Mouse (Mus musculus): Measurements from ENCODE around the gene Arhgef28. TPM values are rescaled to one million over a fixed set of nuclear protein-coding genes. Genes with fewer than 3 reads are reported as not detected.

Arhgef28 gene
- polyA plus RNA-seq, 1 experiment from 2014 or later: 14.2 TPM

DNA sequence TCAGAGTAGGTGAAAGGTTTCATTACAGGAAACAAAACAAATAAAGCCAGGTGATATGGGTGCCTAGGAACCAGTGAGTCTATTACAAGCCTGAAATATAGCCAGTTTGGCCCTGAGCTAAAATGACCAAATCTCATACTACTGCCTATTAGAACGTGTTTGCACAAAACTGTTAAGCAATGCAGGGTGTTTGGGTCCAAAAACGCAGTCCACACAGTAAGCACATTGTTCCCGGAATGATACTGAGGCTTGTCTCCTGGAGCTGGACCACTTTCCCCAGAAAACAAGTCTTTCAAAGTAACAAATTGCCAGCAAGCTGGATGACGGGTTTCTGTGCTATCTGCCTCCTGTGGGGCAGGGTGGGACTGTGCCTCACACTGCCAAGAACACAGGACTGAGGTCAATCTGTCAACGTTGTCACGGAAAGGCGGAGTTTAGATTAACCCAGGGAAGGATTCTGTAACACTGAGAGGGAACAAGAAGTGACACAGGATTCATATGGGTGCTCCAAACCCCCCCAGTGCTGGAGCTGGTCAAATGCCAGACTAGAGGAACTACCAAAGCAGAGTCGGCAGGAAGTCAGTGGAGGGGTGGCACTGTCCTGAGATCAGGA is 352.8 kb downstream of the Arhgef28 start:
- Histone ChIP-seq H3K9ac (ENCODE audit: low read depth, low read length) (no peak overlapping the region), H3K27ac (ENCODE audit: low read length) (no peak overlapping the region), H3K9me3 (ENCODE audit: control insufficient read depth, low read length) (no peaks in the 10 kb centered on the region), H3K4me1 (ENCODE audit: control insufficient read depth, insufficient read depth, low read length) (peaks cover 6% of the 10 kb centered on the region), H3K4me3 (ENCODE audit: low read length) (no peak overlapping the region), H3K27me3 (replicated peaks; ENCODE audit: control insufficient read depth, insufficient read depth, low read length) (no peaks in the 10 kb centered on the region), H3K36me3 (ENCODE audit: control insufficient read depth, insufficient read depth, low read length) (no peaks in the 10 kb centered on the region), H3K4me2 (ENCODE audit: low read depth, low read length) (no peak overlapping the region)
- peak; percentile 70 for ATAC-seq
- WGBS: 50% methylated on average over 8 of the region's 8 CpGs

Other genes with a start within 250 kb of the Arhgef28 start
- gene Utp15, start 56.6 kb upstream of the Arhgef28 start, polyA plus RNA-seq (2015; fragmentation: Nextera tagmentation; extraction: Ambion mirVana): 29.7 and 30.8 TPM in 2 replicates
- gene Ankra2, start 56.6 kb upstream of the Arhgef28 start, polyA plus RNA-seq (2015; fragmentation: Nextera tagmentation; extraction: Ambion mirVana): 17.2 and 17.8 TPM in 2 replicates
- not detected in 2 replicates for gene Gm21976, start 73.4 kb upstream of the Arhgef28 start, polyA plus RNA-seq (2015; fragmentation: Nextera tagmentation; extraction: Ambion mirVana)
- gene Btf3, start 110.6 kb upstream of the Arhgef28 start, polyA plus RNA-seq (2015; fragmentation: Nextera tagmentation; extraction: Ambion mirVana): 549 and 610 TPM in 2 replicates
- gene Foxd1, start 147.8 kb upstream of the Arhgef28 start, polyA plus RNA-seq (2015; fragmentation: Nextera tagmentation; extraction: Ambion mirVana): 0.02 TPM in 1 of 2 replicates, not detected in the other